Mouse (Mus musculus) heart, embryonic 10.5 days (tissue): ENCODE results near the gene Olfr846. TPM values are rescaled to one million over a fixed set of nuclear protein-coding genes. Genes with fewer than 3 reads are reported as not detected.

Experiments
- DNase-seq: peaks from one replicate; pipeline ENCODE4 v3.0.0-alpha.2; 2017; ENCODE audit warnings: low spot score
- H3K27ac ChIP-seq: fragments of 300-500 bp; sonication (generic); 2 replicates; pipeline ENCODE4 v1.5.1; 2016; ENCODE audit warnings: mild to moderate bottlenecking
- H3K27me3 ChIP-seq: fragments of 300-500 bp; sonication (generic); 2 replicates; pipeline ENCODE4 v1.6.1; 2016; ENCODE audit warnings: mild to moderate bottlenecking; ENCODE audit not compliant: poor library complexity, insufficient read depth, severe bottlenecking
- H3K36me3 ChIP-seq: fragments of 300-500 bp; sonication (generic); 2 replicates; pipeline ENCODE4 v1.6.1; 2016; ENCODE audit warnings: mild to moderate bottlenecking, moderate library complexity
- H3K4me1 ChIP-seq: fragments of 300-500 bp; sonication (generic); 2 replicates; pipeline ENCODE4 v1.6.1; 2016; ENCODE audit warnings: mild to moderate bottlenecking
- H3K4me3 ChIP-seq: fragments of 300-500 bp; sonication (generic); 2 replicates; pipeline ENCODE4 v1.5.1; 2016; ENCODE audit warnings: mild to moderate bottlenecking, moderate library complexity
- H3K9me3 ChIP-seq: fragments of 300-500 bp; sonication (generic); 2 replicates; pipeline ENCODE4 v1.6.1; 2016; ENCODE audit warnings: mild to moderate bottlenecking, moderate library complexity
- WGBS: fragments of 180-500 bp; shearing (Covaris S2); methylation state at CpG from one replicate; pipeline ENCODE4 v1.1.7; 2016; 5-methylcytosine and 5-hydroxymethylcytosine counted together
- polyA plus RNA-seq: library from polyadenylated mRNA; unstranded; fragments of >200 nt; fragmentation: Nextera tagmentation; extraction: Ambion mirVana; gene quantifications from 2 replicates; pipeline ENCODE4 v1.2.1, GENCODE M21; 2016

Olfr846 gene
- not detected in 2 replicates for polyA plus RNA-seq

- 61% methylated on average over 1 of the region's 1 CpGs for WGBS
- H3K4me1 ChIP-seq: no peaks in the 10 kb centered on the region
- no peak within 1 kb of the TSS for H3K4me3 ChIP-seq
- no peaks in the 10 kb centered on the region for H3K9me3 ChIP-seq
- no peaks in the 10 kb centered on the region for H3K27me3 ChIP-seq
- no peak within 1 kb of the TSS for H3K27ac ChIP-seq
- DNase-seq: no peak
- no peaks in the 10 kb centered on the region for H3K36me3 ChIP-seq
Observed at GRCm38 (mm10) chr9:19363905-19364304, at the start of gene Olfr846. Olfr846 (minus strand) TSS chr9:19364005.

- no peaks in the 10 kb centered on the region for H3K36me3 ChIP-seq
- DNase-seq: no peak
- H3K27me3 ChIP-seq: no peaks in the 10 kb centered on the region
- no peaks in the 10 kb centered on the region for H3K4me1 ChIP-seq
- no peaks in the 10 kb centered on the region for H3K9me3 ChIP-seq
- H3K4me3 ChIP-seq: no peak within 1 kb of the TSS
- WGBS: 60% methylated on average over 1 of the region's 1 CpGs
- no peak within 1 kb of the TSS for H3K27ac ChIP-seq
Observed at GRCm38 (mm10) chr9:19378569-19378968, 14.8 kb upstream of the Olfr846 start, which contains the start of gene Olfr847. Olfr847 (minus strand) TSS chr9:19378669.

GRCm38 (mm10) chr9:19336157-19336556, 27.6 kb downstream of the Olfr846 start, which contains the start of gene Olfr845:
Olfr845 (plus strand) TSS chr9:19336457.
- Histone ChIP-seq H3K4me3 (no peak within 1 kb of the TSS), H3K36me3 (no peaks in the 10 kb centered on the region)
- 68% methylated on average over 1 of the region's 1 CpGs for WGBS

GRCm38 (mm10) chr9:19316047-19316446, 47.8 kb downstream of the Olfr846 start, which contains the start of gene Olfr844:
Olfr844 (plus strand) TSS chr9:19316347.
- Histone ChIP-seq H3K4me1 (no peaks in the 10 kb centered on the region), H3K27me3 (no peaks in the 10 kb centered on the region), H3K27ac (no peak within 1 kb of the TSS), H3K4me3 (no peak within 1 kb of the TSS), H3K36me3 (no peaks in the 10 kb centered on the region), H3K9me3 (peaks cover 6% of the 10 kb centered on the region; the same call in 1 of the 2 replicates)
- DNase-seq: no peak

More at GRCm38 (mm10) chr9:19336157-19336556, 27.6 kb downstream of the Olfr846 start, which contains the start of gene Olfr845:
- DNase-seq: no peak
- no peak within 1 kb of the TSS for H3K27ac ChIP-seq
- no peaks in the 10 kb centered on the region for H3K9me3 ChIP-seq
- no peaks in the 10 kb centered on the region for H3K4me1 ChIP-seq
- no peaks in the 10 kb centered on the region for H3K27me3 ChIP-seq

Other genes with a start within 250 kb of the Olfr846 start
- not detected in 2 replicates for gene Olfr836, start 243.6 kb downstream of the Olfr846 start, polyA plus RNA-seq
- gene Olfr837, start 227.7 kb downstream of the Olfr846 start, polyA plus RNA-seq: not detected in 2 replicates
- gene Olfr839-ps1, start 186.7 kb downstream of the Olfr846 start, polyA plus RNA-seq: not detected in 2 replicates
- gene Olfr843, start 112.0 kb downstream of the Olfr846 start, polyA plus RNA-seq: not detected in 2 replicates
- gene Olfr844, start 47.7 kb downstream of the Olfr846 start, polyA plus RNA-seq: not detected in 2 replicates
- gene Olfr845, start 27.5 kb downstream of the Olfr846 start, polyA plus RNA-seq: not detected in 2 replicates
- not detected in 2 replicates for gene Olfr847, start 14.7 kb upstream of the Olfr846 start, polyA plus RNA-seq
- gene Olfr849, start 76.3 kb upstream of the Olfr846 start, polyA plus RNA-seq: not detected in 2 replicates
- not detected in 2 replicates for gene Olfr850, start 114.2 kb upstream of the Olfr846 start, polyA plus RNA-seq
- not detected in 2 replicates for gene Olfr851, start 129.3 kb upstream of the Olfr846 start, polyA plus RNA-seq
- gene Olfr853, start 177.1 kb upstream of the Olfr846 start, polyA plus RNA-seq: not detected in 2 replicates
- gene Olfr854, start 203.4 kb upstream of the Olfr846 start, polyA plus RNA-seq: not detected in 2 replicates
- not detected in 2 replicates for gene Olfr855, start 218.6 kb upstream of the Olfr846 start, polyA plus RNA-seq